Mouse (Mus musculus) heart, postnatal 10 days (tissue): ENCODE measurements at regions not wholly inside any gene's neighbourhood (a gene's known extent, or its start where the extent isn't known, plus 50 kb on each side); places are given as distances from the start of the nearest gene placed in this dataset.
A peak's percentile ranks its signal among the peaks of the same experiment; 100 is the strongest.

Experiments
- DNase-seq, 2 experiments: peaks; one replicate each; pipeline ENCODE4 v3.0.0; 2021
- intact Hi-C: fragments of 180-260 bp; cut with DNase I; formaldehyde crosslinking; loops from one replicate; pipeline ENCODE4 v1.15.1; 2025

DNA sequence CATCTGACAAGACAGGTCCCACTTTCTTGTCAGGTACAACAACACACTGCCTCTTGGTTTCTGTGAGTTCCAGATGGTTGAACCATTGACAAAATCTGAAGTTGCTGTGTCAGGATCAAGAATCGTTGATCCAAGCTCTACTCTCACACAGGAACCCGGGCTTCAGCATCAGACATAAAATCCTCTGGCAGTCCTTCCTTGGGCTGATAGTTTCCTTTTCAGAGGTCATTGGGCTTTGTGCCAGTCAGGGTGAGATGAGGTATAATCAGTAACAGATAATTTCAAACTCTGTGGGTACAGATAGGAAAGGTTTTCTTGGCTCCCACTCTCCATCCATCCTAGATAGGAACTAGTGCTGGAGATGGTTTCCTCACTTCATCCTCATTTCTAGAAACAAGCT, 649.5 kb downstream of the Defb40 start:
- intact Hi-C loops, result no loop called here
- DNase-seq, result no peak

DNA sequence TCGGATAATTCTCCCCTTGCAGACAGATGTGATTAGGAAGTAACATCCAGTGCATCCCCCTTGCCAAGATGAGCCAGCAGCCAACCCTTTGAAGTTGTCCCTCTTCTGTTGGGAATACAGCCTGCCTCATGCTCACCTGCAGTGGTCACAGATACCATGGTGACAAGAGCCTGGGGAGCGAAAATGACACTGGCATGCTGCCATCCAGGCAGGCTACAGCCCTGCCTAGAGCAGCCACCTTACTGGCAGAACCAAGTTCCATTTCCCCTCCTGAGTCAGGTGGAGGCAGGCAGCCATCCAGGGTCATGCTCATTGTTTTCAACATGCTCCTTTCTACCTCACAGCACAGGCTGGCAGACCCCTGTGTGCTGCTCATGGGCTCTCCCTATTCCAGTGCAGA, 661.6 kb downstream of the Defb40 start:
- no peak for DNase-seq
- intact Hi-C loops, result no loop called here

DNA sequence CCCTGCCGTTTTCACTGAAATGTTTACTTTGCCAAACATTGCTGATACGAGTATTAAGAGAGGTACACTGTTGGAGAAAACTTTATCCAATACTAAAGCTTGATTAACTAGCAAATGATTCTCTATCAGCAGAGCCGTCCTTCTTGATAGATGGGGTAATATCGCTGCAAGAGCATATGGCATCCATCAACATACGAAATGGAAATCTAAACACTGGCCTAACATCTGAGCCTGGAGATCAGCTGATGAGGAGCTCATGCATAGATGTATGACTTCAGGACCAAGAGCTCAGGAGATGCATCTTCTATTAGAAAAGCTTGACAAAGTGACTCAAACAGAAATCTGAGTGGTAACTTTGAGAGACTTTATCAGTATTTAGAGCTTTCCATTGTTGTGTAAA, 666.5 kb downstream of the Defb40 start:
- intact Hi-C loops, result no loop called here

DNA sequence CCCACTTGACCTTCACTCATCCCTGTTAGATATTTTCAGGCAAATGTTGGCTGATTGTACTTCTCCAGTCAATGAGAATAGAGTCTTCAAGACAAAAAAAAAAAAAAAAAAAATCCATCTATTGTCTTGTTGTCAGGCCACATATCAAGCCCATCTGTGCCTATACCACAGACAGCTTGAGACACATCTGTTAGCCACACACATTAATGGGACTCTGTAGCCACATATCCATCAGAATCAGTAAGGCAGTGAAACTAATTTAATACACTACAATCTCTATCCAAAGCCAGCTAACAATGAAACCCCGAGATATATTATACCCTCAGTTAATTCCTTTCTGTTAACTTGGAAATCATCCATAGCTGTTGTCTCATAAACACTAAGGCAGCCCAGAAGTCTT, 667.1 kb downstream of the Defb40 start:
- intact Hi-C loops, result no loop called here
- no peak for DNase-seq

More for the DNA sequence above, 666.5 kb downstream of the Defb40 start:
- no peak for DNase-seq

DNA sequence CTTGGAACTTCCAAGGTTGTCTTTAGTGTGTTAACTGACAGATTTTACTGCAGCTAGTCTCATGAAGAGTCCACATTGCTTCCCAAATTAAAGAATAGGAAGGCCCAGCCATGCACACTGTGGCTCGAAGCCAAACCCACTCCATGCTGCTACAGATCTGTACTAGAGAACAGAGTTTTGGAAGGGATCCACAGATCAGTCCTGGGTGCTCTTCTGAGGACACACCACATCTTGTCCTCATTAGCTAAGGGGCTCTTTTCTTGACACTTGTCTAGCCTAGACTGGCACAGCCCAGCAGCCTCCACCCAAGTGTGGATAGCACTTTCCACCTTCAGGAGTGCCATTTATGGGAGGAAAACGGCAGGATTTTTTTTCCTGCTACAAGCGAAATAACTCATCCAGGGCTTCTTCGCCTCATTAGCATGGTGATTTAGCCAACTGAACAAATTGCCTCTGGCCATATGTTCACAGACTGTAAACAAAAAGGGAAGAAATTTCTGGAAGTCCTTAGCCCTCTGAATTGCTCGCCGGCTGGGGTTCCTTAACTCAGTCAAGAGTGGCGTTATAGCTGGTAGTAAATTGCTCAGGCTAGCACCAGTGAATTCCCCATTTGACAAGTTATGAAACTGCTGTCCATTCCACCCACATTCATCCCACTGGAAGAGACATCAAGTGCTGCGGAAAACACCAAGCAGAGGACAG, 690.4 kb downstream of the Defb40 start:
- intact Hi-C loops, result no loop called here
- no peak for DNase-seq

DNA sequence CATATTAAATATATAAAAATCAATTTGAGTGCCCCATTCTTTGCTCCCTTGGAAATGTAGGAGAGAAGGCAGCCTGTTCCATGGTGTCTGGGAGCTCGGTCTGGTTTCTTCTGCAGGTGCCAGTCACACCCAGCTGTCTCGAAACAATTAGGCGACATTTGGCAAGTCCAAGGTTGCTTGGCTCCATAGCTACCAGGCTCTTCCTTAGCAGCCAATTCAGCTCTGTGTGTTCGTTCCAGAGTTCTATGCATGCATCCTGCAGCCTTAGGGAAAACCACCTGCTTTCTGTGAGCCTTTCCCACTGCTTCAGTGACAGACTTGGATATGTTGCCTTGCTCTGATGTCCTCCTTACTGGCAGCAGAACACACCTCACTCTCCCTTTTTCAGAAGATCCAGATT, 698.1 kb downstream of the Defb40 start:
- DNase-seq, result no peak
- intact Hi-C loops, result no loop called here

DNA sequence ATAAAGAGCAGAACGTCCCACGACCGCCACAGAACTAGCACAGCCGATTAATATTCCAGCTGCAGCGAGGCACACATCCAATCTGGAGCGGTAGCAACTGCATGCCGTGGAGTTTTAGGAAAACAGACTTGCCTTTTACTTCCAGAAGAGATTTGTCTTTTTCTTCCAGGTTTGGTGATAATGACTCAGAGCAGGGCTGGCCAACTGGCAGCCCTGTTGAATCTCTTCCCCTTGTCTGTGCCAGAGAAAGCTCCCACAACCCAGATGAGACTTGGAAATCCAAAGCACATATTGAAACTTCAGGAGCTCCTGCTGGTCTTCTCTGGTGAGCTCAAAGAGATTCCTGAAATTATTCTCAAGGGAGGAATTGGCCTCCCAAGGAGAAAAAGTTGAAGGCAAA, 709.8 kb downstream of the Defb40 start:
- intact Hi-C loops, result no loop called here

DNA sequence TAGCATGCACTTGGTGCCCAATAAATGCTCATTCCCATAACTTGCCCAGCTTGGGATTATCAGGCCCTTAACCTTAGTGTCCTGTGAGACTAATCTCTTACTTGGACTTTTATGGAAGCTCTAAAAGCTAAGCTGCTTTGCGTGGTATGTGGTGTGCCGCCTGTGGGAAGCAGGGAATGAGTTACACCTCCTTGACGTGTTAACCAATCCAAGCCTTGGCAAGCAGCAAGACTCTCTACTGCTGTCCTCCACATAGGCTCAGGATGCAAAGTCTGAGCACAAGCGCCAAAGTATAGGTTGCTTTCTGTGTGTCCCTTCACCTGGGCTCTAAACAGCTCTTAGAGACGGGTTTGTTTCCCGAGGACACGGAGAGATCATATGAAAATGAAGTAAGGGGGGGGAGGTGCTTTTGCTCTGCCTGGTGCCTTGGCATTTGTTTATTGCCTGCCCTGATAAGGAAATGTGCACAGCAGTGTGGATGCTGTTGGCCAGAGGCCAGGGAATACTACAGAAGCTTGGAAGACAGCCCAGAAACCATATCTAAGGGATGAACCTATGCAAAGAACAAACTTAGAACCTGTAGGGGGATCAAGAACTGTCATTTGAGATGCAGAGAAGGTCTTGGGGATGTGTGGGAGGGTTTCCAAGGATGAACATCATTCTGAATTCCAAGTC, 719.6 kb downstream of the Defb40 start:
- DNase-seq, result peak; percentile 1 to 8
- intact Hi-C loops, result no loop called here

More for the DNA sequence above, 709.8 kb downstream of the Defb40 start:
- no peak for DNase-seq

DNA sequence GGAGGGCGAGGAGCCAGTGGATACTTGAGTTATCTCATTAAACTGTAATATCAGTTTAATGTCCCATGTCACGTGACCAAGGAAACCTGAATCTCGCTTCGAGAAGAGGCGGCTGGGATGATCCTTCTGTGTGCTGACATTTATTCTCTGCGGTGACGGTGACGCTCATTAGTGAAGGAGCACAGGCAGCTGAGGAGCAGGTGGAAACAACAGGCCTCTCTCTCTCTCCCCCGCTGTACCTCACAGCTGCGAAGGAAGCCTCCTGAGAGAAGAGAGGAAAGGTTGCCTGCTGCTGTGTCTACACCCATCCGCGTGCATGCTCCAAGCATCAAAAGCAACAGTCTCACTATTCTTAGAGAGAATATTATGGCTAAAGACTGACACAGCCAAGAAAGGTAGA, 731.8 kb downstream of the Defb40 start:
- DNase-seq, result no peak
- intact Hi-C loops, result no loop called here

DNA sequence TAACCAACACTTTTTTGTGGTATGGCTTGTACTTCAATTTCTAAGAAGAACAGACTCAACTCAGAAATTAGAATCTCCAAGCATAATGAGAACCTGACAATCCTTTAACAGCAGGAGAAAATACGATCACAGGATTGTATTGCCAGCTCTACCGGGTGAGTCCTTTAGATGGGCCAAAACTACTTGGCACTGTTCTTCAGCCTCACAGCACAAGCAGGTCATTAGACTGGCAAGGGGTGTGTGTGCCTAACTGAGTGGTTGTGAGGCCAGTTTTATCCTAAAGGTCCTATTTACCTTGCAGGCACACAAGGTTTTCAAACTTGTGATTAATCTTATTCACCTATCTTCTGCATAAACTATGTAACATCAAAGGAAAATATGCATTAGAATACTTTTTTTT, 760.5 kb downstream of the Defb40 start:
- DNase-seq, result no peak
- intact Hi-C loops, result no loop called here

DNA sequence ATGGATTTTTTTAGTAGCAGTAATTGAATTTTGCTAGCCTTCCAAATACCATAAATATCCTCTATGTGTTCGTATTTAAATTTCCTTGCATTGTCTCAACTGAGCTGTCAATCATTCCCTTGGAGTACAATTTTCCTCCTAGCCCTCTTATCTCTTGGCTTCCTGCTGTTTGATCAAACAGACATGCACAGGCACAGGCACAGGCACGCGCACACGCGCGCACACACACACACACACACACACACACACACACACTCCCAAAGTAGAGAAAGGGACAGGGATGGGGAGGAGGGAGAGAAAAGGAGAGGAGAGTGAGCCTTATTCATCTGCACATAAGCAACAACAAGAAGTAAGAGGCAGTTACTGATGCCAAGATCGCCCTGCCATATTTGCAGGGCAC, 760.9 kb downstream of the Defb40 start:
- intact Hi-C loops, result no loop called here
- no peak for DNase-seq

DNA sequence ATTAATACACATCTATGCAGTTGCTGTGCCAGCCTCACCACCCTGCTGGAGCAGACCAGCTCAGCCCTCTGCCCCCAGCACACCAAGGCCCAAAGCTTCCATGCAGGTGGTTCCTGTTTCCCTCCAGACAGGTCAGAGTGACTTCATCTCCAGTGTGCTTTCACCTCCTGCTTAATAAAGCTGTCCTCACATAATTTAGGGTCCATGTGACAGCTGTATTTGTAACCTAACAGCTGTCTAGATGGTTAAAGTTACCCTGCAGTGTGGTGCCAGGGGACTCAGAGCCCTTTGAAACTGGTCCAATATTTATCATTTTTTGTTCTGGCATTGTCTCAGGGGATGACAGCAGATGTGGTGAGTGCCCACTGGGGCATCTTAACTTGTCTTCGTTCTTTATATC, 761.5 kb downstream of the Defb40 start:
- DNase-seq, result no peak
- intact Hi-C loops, result no loop called here

DNA sequence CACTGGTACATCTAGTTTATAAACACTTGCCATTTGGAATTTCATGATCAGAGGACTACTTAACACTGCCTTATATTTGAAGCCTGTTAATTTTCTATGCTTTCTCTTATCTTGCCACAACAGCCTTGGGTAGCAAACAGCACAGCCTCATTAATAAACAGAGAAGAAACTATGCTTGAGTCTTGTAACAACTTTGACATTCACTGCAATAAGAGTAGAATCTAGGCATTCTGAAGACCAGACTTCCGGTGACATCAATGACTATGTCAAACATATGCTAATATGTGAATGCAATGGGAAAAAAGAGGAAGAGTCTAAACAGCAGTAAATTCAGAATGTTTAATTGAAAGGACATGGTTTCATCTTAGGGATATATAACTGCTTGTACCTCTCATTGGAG, 768.0 kb downstream of the Defb40 start:
- intact Hi-C loops, result no loop called here

DNA sequence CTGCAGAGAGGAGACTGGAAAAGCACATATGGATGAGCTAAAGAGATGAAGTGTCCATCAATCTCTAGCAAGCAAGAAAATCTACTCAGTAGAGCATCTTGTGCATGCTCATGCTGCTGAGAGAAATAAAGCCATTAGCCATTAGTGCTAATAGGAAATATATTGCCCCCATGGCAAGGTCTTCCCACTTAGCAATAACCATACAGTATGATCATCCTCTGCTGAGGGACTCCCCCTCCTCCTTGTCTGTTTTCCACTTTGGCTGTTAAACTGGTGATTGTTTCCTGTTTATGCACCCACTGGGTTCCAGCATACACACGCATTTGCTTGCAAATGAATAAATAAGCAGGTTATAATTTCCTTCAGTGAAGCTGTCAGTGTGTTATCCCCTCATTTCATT, 769.4 kb downstream of the Defb40 start:
- intact Hi-C loops, result no loop called here
- DNase-seq, result no peak

More for the DNA sequence above, 768.0 kb downstream of the Defb40 start:
- no peak for DNase-seq

DNA sequence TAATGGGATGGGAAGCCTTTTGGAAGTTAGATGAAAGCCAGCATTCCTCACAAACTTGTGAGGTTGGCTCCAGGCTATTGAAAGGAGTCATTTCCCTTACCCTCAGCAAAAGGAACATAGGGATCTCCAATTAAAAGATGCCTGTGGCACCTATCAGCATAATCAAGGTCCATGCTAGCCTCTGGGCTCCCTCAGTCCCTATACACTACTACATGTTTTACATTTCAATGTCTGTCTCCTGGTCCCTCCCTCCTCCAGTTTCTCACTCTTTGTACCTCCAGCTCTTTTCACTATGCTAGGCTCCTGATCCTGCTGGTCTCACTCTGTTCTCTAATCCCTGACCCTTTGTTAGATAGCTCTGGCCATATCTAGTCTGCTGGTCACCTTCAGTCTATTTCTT, 790.6 kb downstream of the Defb40 start:
- DNase-seq, result no peak
- intact Hi-C loops, result no loop called here

DNA sequence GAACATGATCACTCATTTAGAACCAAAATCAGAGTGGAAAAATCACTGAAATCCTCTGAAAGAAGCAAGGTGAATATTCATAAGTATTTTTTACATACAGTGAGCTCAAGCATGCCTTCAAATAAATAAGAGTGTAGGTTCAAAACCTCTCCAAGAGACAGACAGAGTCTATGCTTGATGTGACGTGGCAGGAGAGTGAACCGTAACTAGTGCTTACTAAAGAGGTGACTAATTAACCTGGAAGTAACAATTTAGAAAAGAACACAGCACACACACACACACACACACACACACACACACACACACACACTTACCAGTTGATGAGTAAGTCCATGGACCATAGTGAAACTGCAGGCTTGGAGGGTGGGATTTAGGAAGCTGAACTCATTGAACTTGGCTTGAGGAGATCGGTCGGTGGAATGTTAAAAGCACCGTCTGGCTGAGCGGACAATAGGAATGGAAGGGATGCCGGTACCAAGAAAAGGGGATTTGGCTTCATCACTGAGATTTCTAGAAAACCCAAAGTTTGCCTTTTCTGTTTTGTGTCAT, 802.4 kb downstream of the Defb40 start:
- intact Hi-C loops, result no loop called here
- DNase-seq, result no peak

DNA sequence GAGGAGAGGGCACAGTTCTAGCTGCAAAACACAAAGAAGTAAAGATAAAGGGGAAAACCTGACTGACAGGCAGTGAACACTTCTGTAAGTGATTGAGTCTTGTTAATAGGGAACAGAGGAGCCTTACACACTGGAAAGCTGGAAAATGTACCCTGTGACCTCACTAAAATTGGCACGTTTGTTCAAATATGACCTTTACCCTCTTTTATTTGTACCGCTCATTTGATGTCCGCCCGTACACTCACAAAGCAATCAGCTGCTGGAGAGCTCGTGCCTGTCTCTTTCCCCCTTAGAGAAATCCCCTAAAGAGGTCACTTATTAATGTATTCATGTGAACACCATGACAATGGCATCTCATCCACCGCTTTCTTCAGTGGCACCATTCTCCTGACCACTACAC, 819.4 kb downstream of the Defb40 start:
- intact Hi-C loops, result no loop called here
- DNase-seq, result no peak

DNA sequence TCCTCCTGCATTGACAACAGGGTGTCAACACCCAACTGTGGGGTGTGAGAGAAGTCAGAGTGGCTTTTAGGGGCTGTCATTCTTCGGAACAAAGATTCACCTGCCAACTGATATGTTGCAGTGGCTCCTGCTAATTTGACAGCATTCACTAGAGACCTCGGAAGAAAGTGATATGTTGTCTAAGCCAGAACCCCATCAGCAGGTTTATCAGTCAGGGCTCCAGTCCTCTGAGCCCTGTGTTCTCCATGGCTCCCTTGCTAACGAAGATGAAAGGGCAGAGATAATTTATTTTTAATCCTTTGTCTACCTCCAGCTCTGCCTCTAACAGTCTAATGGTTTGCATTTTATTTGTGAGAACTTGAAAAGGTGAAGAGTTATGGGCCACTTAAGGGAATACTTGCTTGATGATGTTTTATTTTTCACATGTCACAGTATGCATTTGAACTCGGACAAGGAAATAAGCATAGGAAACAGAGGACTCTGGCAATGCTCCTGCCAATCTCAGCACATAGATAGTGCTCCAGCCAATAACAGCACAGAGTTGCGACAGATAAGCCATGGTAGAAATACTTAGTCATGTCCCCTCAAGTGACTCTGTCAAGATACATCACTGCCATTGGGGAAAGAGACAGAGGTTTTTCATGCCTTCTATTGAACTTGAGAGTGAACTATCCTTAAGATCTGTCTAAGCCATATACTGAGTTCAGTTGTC, 862.6 kb downstream of the Defb40 start:
- intact Hi-C loops, result no loop called here

DNA sequence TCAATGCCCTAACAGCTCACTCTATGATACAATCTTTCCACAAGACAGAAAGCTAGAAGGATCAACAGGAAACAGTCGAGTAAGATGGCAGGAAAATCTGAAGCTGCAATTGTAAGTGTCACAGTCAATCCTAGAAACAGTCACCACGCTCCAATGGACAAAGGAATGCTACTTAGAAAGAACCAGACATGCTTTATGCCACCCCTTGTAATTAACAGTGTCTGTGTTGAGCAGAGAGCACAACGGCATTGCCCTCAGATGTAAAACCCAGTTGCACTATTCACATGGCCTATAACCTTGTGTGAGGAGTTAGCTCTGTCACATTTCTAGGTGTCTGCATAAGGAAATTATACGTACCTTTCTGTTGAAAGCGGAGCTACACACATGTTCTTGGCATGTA, 864.8 kb downstream of the Defb40 start:
- DNase-seq, result no peak
- intact Hi-C loops, result no loop called here

More for the DNA sequence above, 862.6 kb downstream of the Defb40 start:
- DNase-seq, result no peak

DNA sequence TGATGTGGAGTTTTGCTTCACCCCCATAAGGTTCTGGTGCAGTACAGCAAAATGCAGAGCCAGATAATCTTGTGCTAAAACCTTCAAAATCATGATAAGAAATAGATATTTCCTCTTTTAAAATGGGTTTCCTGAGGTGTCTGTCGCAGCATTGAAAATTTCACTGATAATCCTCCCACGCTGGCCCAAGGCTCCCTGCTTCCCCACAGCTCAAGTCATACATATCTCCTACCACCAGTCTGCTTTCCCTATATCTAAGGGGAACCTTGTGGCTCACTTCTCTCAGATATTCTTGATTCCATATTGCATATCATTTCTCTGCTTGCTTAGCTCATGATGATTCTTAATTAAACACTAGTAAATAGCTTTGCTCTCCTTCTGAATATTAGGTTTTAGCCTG, 868.6 kb downstream of the Defb40 start:
- intact Hi-C loops, result no loop called here
- DNase-seq, result no peak

DNA sequence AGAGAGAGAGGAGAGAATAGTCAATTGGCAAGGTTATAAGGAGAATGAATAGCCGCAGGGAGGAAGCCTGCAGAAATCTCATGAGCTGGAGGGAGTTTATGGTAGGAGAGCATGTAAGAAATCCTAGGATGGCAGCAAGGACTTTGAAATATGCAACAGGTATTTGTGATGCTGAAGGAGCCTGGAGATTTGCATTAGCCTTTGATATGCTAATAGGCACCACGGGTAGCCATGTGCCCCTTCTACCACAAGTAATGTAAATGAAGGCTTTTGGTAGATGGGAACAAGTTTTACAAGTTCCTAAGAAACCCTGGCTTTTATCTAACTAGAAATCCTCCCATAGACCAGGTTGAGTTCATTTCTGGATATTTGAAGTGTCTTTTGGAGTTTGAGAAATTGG, 871.2 kb downstream of the Defb40 start:
- intact Hi-C loops, result no loop called here
- no peak for DNase-seq

DNA sequence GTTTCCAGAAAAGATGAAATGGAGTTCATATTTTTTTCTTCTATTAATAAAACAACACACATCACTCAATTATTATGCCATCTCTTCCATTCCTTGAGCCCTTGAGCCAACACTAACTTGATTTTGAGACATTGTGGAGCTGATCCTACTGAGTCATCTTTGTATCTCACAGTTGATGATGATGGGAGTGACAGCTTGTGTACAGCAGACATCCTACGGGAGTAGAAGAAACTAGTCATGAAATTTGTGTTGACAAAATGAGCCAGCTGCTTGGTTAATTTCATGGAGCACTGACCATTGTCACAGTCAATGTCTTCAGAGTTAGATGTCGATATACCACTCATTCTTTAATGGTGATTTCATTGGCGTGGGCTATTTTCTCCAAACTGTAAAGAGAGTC, 912.6 kb downstream of the Defb40 start:
- intact Hi-C loops, result no loop called here
- DNase-seq, result no peak
